Mouse (Mus musculus) heart, postnatal 0 days (tissue): ENCODE measurements at regions not wholly inside any gene's neighbourhood (a gene's known extent, or its start where the extent isn't known, plus 50 kb on each side); places are given as distances from the start of the nearest gene placed in this dataset.

Source experiments
- CTCF ChIP-seq: IDR thresholded peaks from 2 replicates; pipeline ENCODE4 v1.5.1; 2016; ENCODE audit warnings: antibody characterized with exemption, control low read depth, low read depth
- EP300 ChIP-seq: IDR thresholded peaks from 2 replicates; pipeline ENCODE4 v1.6.1; 2016; ENCODE audit warnings: antibody characterized with exemption, low read depth

DNA sequence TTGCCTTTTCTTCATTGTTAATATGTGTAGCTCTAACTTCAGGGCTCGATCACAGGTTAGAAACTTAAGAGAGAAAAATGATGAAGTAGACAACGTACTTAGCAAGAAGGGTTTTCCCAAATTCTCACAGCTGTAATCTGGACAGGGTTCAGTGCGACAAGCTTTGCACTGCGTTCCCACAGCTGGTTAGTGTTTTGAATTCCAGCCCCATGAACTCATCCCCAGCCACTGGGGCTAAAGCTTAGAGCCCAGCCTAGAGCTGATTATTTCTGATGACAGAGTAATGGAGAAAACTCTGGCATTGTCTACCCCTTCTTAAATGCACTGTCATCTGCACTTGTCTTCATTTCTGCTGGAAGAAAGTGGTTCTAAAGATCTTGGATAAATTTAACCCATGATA is 319.7 kb upstream of the Jag1 start:
- no peak for TF ChIP-seq EP300
- no peak for TF ChIP-seq CTCF
